Mouse (Mus musculus) hindbrain, embryonic 11.5 days (tissue): ENCODE data around the gene Fkbp15. TPM values are rescaled to one million over a fixed set of nuclear protein-coding genes. Genes with fewer than 3 reads are reported as not detected.

ENCODE experiments used
- ATAC-seq: fragments of 200-750 bp; cut with Nextera tagmentation; 2 replicates; pipeline ENCODE4 v1.8.0; 2017; ENCODE audit warnings: mild to moderate bottlenecking, moderate TSS enrichment, moderate library complexity; ENCODE audit not compliant: low FRiP score
- DNase-seq: peaks from one replicate; pipeline ENCODE4 v3.0.0-alpha.2; 2015; ENCODE audit warnings: low spot score
- H3K27ac ChIP-seq: fragments of 300-500 bp; sonication (generic); 2 replicates; pipeline ENCODE4 v1.5.1; 2014; ENCODE audit warnings: mild to moderate bottlenecking, low read depth, low read length
- H3K27me3 ChIP-seq: fragments of 300-500 bp; sonication (generic); 2 replicates; pipeline ENCODE4 v1.6.1; 2014; ENCODE audit warnings: mild to moderate bottlenecking, low read length, moderate library complexity, mixed read lengths; ENCODE audit not compliant: control insufficient read depth, insufficient read depth
- H3K36me3 ChIP-seq: fragments of 300-500 bp; sonication (generic); 2 replicates; pipeline ENCODE4 v1.6.1; 2014; ENCODE audit warnings: mild to moderate bottlenecking, low read length, moderate library complexity, mixed read lengths; ENCODE audit not compliant: control insufficient read depth, insufficient read depth
- H3K4me1 ChIP-seq: fragments of 300-500 bp; sonication (generic); replicated peaks from 2 replicates; pipeline ENCODE4 v1.6.1; 2014; ENCODE audit warnings: low read length, mixed read lengths; ENCODE audit not compliant: control insufficient read depth, insufficient read depth
- H3K4me2 ChIP-seq: fragments of 300-500 bp; sonication (generic); replicated peaks from 2 replicates; pipeline ENCODE4 v1.6.1; 2014; ENCODE audit warnings: mild to moderate bottlenecking, low read depth, low read length
- H3K4me3 ChIP-seq: fragments of 300-500 bp; sonication (generic); 2 replicates; pipeline ENCODE4 v1.5.1; 2014; ENCODE audit warnings: low read depth, low read length
- H3K9ac ChIP-seq: fragments of 300-500 bp; sonication (generic); 2 replicates; pipeline ENCODE4 v1.6.1; 2014; ENCODE audit warnings: low read depth, low read length
- H3K9me3 ChIP-seq: fragments of 300-500 bp; sonication (generic); 2 replicates; pipeline ENCODE4 v1.6.1; 2016; ENCODE audit warnings: low read length; ENCODE audit not compliant: control insufficient read depth
- WGBS: fragments of 180-500 bp; shearing (Covaris S2); extraction: QIAGEN DNeasy Blood & Tissue Kit; methylation state at CpG from one replicate; pipeline ENCODE4 v1.1.7; 2014; 5-methylcytosine and 5-hydroxymethylcytosine counted together
- polyA plus RNA-seq: library from polyadenylated mRNA; unstranded; fragments of >200 nt; fragmentation: Nextera tagmentation; extraction: Ambion mirVana; gene quantifications from 2 replicates; pipeline ENCODE4 v1.2.1, GENCODE M21; 2014

The Fkbp15 gene
- polyA plus RNA-seq, 1 experiment from 2014 or later: 21.2 TPM

DNA sequence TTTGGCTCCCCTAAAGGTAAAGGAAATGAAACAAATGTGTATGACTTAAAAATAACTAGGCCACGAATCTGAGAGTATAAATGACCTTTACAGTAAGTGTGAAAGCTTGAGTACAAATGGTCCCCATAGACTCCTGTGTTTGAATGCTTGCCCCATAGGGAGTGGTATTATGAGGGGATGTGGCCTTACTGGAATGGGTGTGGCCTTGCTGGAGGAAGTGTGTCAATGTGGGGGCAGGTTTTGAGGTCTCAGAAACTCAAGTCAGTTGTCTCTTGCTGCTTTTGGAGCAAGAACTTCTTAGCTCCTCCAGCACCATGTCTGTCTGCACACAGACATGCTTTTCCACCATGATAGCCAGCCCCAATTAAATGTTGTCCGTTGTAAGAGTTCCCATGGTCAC, 43.9 kb downstream of the Fkbp15 start:
- no peak overlapping the region for H3K4me3 ChIP-seq
- no peak overlapping the region for H3K9ac ChIP-seq
- peaks cover 3% of the 10 kb centered on the region; the same call in 1 of the 2 replicates for H3K36me3 ChIP-seq
- DNase-seq (no peak), ATAC-seq (no peak)
- no peaks in the 10 kb centered on the region for H3K9me3 ChIP-seq
- no peaks in the 10 kb centered on the region for H3K4me1 ChIP-seq
- 95% methylated on average over 2 of the region's 2 CpGs for WGBS
- H3K27me3 ChIP-seq: no peaks in the 10 kb centered on the region
- no peak overlapping the region for H3K27ac ChIP-seq
- no peak overlapping the region for H3K4me2 ChIP-seq

GRCm38 (mm10) chr4:62314516-62314915, 45.8 kb downstream of the Fkbp15 start:
- DNase-seq: no peak
- WGBS: 86% methylated on average over 3 of the region's 3 CpGs
- peaks cover 3% of the 10 kb centered on the region; the same call in 1 of the 2 replicates for H3K36me3 ChIP-seq

DNA sequence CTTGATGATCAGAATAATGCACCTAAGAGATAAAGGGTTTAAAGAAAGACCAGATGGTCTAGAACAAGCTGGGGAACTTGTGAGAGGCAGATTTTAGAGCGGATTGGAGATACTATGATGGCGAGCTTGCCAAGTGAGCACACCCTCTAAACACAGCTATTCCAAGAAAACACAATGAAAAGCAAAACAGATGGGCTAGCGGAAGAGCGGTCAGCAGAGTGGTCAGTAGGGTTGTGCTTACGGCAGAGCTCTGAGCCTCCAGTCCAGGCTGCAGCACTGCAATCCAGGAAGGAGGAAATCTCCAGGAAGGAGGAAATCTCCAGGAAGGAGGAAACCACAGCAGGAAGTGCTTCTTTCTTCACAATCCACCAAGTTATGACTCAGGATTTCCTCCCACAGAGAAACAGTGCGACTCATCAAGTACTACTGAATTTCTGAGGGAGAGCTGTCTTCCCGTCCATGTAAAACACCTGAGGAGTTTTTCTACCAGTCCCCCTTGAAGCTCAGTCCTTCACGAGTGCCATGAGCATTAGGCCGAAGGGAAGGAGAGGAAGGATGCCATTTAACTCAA, 46.6 kb downstream of the Fkbp15 start:
- H3K4me1 ChIP-seq: no peaks in the 10 kb centered on the region
- no peak overlapping the region for H3K4me2 ChIP-seq
- H3K4me3 ChIP-seq: no peak overlapping the region
- ATAC-seq (no peak), DNase-seq (no peak)
- H3K9me3 ChIP-seq: no peaks in the 10 kb centered on the region
- H3K9ac ChIP-seq: no peak overlapping the region
- H3K36me3 ChIP-seq: peaks cover 3% of the 10 kb centered on the region; the same call in 1 of the 2 replicates
- H3K27ac ChIP-seq: no peak overlapping the region
- H3K27me3 ChIP-seq: no peaks in the 10 kb centered on the region
- 88% methylated on average over 9 of the region's 9 CpGs for WGBS

More at GRCm38 (mm10) chr4:62314516-62314915, 45.8 kb downstream of the Fkbp15 start:
- Histone ChIP-seq H3K4me2 (no peak overlapping the region), H3K4me1 (no peaks in the 10 kb centered on the region), H3K27me3 (no peaks in the 10 kb centered on the region), H3K4me3 (no peak overlapping the region), H3K9me3 (no peaks in the 10 kb centered on the region), H3K27ac (no peak overlapping the region), H3K9ac (no peak overlapping the region)
- ATAC-seq: no peak

DNA sequence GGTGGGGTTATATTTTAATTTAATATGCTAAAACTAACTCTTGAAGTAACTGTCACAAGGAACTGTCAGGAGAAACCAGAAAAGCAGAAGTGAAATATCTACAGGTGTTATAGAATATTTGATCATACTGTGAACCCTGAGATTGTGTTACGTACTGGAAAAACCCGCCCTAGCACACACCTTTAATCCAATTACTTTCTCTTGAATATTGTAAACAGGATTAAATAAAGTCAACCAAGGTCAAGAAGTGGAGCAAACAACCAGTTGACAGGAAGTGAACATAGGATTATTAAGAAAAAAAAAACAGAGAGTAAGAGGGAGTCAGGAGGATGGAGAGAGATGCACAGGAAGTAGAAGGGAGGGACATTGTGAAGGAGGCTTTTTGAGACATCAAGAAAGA, 47.5 kb downstream of the Fkbp15 start:
- WGBS: 97% methylated on average over 2 of the region's 2 CpGs
- H3K27me3 ChIP-seq: no peaks in the 10 kb centered on the region
- H3K4me1 ChIP-seq: no peaks in the 10 kb centered on the region

GRCm38 (mm10) chr4:62308406-62308805, 51.9 kb downstream of the Fkbp15 start:
- Histone ChIP-seq H3K4me3 (no peak overlapping the region), H3K9me3 (no peaks in the 10 kb centered on the region), H3K27me3 (no peaks in the 10 kb centered on the region), H3K4me1 (no peaks in the 10 kb centered on the region), H3K4me2 (no peak overlapping the region), H3K9ac (no peak overlapping the region), H3K36me3 (peaks cover 3% of the 10 kb centered on the region; the same call in 1 of the 2 replicates), H3K27ac (no peak overlapping the region)
- ATAC-seq: no peak
- no peak for DNase-seq

More for the DNA sequence above, 47.5 kb downstream of the Fkbp15 start:
- H3K4me2 ChIP-seq: no peak overlapping the region
- H3K9ac ChIP-seq: no peak overlapping the region
- peaks cover 3% of the 10 kb centered on the region; the same call in 1 of the 2 replicates for H3K36me3 ChIP-seq
- no peak overlapping the region for H3K27ac ChIP-seq
- ATAC-seq: no peak
- H3K9me3 ChIP-seq: no peaks in the 10 kb centered on the region
- no peak for DNase-seq
- no peak overlapping the region for H3K4me3 ChIP-seq

- WGBS: 85% methylated on average over 4 of the region's 4 CpGs
- H3K9me3 ChIP-seq: no peaks in the 10 kb centered on the region
- no peaks in the 10 kb centered on the region for H3K4me1 ChIP-seq
- no peaks in the 10 kb centered on the region for H3K27me3 ChIP-seq
- H3K27ac ChIP-seq: no peak overlapping the region
- no peak for DNase-seq
- no peak overlapping the region for H3K9ac ChIP-seq
- ATAC-seq: no peak
- no peak overlapping the region for H3K4me2 ChIP-seq
- no peaks in the 10 kb centered on the region; the same call in 1 of the 2 replicates for H3K36me3 ChIP-seq
- no peak overlapping the region for H3K4me3 ChIP-seq
Observed at GRCm38 (mm10) chr4:62306840-62307239, 53.5 kb downstream of the Fkbp15 start.

GRCm38 (mm10) chr4:62306301-62306700, 54.0 kb downstream of the Fkbp15 start:
- Histone ChIP-seq H3K4me1 (no peaks in the 10 kb centered on the region), H3K9me3 (no peaks in the 10 kb centered on the region), H3K9ac (no peak overlapping the region), H3K36me3 (no peaks in the 10 kb centered on the region; the same call in 1 of the 2 replicates), H3K4me3 (no peak overlapping the region), H3K27ac (no peak overlapping the region), H3K27me3 (no peaks in the 10 kb centered on the region), H3K4me2 (no peak overlapping the region)
- ATAC-seq (no peak), DNase-seq (no peak)
- 95% methylated on average over 1 of the region's 1 CpGs for WGBS

DNA sequence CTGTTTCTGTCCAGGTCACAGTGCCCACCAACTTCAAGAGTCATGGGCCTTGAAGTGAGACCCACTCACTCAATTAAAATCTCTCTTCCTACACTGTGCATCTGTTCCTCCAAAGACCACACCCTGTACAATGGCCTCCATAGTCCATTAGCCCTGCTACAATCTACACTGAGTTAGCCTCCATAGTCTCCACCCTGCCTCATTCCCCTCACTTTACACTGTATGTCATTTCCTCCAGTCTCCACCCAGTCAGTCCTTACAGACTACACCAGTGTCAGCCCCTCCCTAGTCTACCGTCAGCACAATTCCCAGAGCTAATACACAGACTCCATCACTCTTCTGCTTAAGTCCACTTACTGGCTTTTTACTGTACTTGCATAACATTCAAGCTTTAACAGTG, 57.1 kb downstream of the Fkbp15 start:
- 90% methylated on average over 1 of the region's 1 CpGs for WGBS
- Histone ChIP-seq H3K9me3 (no peaks in the 10 kb centered on the region), H3K4me2 (no peak overlapping the region), H3K9ac (no peak overlapping the region), H3K4me1 (no peaks in the 10 kb centered on the region), H3K27me3 (no peaks in the 10 kb centered on the region), H3K27ac (no peak overlapping the region), H3K4me3 (no peak overlapping the region), H3K36me3 (no peaks in the 10 kb centered on the region; the same call in 1 of the 2 replicates)
- ATAC-seq: no peak
- DNase-seq: no peak

DNA sequence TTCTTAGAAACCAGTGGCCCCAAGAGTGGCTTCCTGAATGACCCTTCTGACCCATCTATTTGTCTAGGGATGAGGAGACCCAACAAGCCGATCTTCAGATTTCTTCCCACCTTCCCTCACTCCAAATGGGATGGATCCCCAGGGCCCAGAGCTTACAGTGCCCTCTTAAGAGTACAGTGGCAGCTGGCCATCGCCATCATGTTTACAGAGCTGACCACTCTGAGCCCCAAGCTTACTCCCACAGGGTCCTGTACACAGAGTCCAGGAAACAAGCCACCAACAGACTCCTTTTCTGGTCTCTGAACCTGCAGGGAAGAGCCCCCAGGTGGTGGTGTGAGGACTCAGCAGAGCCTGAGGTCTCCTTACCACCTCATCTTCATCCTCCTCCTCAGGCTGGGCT, 57.6 kb downstream of the Fkbp15 start:
- Histone ChIP-seq H3K4me1 (no peaks in the 10 kb centered on the region), H3K4me2 (no peak overlapping the region), H3K9ac (no peak overlapping the region), H3K9me3 (no peaks in the 10 kb centered on the region), H3K27me3 (no peaks in the 10 kb centered on the region), H3K36me3 (no peaks in the 10 kb centered on the region; the same call in 1 of the 2 replicates), H3K4me3 (no peak overlapping the region), H3K27ac (no peak overlapping the region)
- DNase-seq (no peak), ATAC-seq (no peak)
- WGBS: 74% methylated on average over 2 of the region's 2 CpGs
